Mouse (Mus musculus) layer of hippocampus, adult 9-10 months (tissue): ENCODE data around the gene Gpr4.
A peak's percentile ranks its signal among the peaks of the same experiment; 100 is the strongest.

ENCODE experiments used
- DNase-seq: peaks from one replicate; pipeline ENCODE4 v3.0.0; 2022; ENCODE audit warnings: low spot score

Gpr4 gene

GRCm38 (mm10) chr7:19257390-19258022 lies 45.2 kb downstream of the Gpr4 start:
- DNase-seq = no peak

GRCm38 (mm10) chr7:19258336-19258735 lies 46.0 kb downstream of the Gpr4 start:
- DNase-seq = no peak

DNA sequence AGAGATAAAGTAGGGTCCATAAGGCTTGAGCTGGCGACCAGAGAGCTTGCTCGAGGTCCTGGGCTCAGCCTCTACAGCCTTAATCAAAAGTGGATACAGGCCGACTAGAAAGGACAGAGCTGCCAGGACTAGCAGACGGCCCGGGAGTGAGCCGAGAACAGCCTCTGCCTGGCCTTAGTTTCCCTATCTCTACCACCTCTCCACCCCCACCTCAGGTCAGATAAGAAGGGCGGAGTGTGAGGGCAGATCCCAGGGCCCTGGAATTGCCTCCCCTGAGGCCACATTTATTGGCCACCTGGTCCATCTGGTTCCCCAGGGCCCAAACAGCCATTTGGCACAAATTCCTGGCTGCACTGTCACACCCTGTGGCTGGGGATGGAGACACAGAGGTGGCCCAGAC lies 52.8 kb downstream of the Gpr4 start:
- no peak for DNase-seq

DNA sequence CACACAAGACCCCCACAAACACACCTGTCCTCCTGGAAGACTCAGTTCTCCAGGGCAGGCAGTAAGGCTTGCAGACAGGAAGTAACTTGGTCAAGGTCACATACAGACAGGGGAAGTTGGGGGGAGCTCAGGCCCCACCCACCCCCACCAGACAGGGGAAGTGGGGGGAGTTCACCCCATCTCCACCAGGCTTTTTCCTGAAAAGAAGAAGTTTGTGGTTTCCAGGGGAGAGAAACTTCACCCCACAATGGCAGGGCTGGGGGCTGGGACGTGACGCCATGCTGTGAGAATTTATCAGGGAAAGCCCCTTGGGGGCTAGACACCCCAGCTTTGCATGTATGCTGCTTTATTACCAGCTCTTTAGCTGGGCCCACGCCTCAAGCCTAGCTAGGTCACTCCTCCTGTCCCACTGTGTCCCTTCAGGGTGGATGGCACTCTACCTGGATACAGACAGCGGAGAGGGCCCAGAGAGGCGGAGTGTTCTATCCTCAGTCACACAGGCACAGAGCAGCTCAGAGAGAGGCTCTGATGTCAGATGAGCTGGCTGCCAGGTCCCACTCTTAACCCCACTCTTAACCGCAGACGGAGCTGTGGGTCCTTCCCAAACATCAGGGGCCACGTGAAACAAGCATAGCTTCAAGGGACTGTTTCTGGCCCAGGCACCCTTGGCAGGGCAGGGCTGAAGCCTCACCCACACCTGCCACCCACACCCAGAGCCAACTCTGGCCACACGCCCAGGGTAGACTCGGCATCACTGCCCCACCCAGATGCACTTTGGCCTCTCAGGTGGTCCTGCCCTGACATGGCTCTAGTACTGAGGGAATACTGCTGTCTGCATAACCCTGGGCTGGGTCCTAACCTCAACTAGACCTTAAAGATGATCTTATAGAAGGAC lies 53.8 kb downstream of the Gpr4 start:
- no peak for DNase-seq

DNA sequence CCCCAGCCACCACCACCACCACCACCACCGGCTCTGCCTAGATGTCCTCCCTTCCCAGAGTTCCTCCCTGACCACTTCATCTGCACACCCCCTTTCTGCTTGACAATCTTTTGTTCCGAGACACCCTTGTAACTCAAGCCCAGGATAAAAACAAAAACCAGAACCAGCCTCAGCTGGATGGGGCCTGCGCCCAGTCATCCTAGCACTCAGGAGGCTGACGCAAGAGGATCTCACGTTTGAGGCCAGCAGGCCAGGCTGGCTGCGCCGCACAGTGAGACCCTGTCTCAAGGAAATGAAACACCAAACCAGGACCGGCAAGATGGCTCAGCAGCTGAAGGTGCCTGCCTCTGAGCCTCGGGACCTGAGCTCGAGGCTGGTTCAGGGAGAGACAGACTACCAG lies 54.7 kb downstream of the Gpr4 start:
- no peak for DNase-seq

GRCm38 (mm10) chr7:19268993-19269681 lies 56.8 kb downstream of the Gpr4 start:
- DNase-seq = no peak

- DNase-seq = no peak
Observed at GRCm38 (mm10) chr7:19269721-19270441, 57.5 kb downstream of the Gpr4 start.

- DNase-seq = no peak
Observed at GRCm38 (mm10) chr7:19270509-19271237, 58.3 kb downstream of the Gpr4 start.

GRCm38 (mm10) chr7:19271238-19272172 lies 59.2 kb downstream of the Gpr4 start, which contains the start of gene Vasp:
Gene Vasp (minus strand): TSS chr7:19271817.
- peak; percentile 59 for DNase-seq

GRCm38 (mm10) chr7:19272173-19272764 lies 59.9 kb downstream of the Gpr4 start:
- DNase-seq = no peak
